Mouse (Mus musculus): Measurements from ENCODE around the gene Hipk1. TPM values are rescaled to one million over a fixed set of nuclear protein-coding genes. Genes with fewer than 3 reads are reported as not detected.
A peak's percentile ranks its signal among the peaks of the same experiment; 100 is the strongest.
"Not testable (repeated sequence)": the region's sequence is repeated elsewhere in the genome, so short reads cannot be mapped to it uniquely, and the experiment has no call there.

Gene Hipk1
- total RNA-seq (2015) = 141 and 146 TPM in 2 replicates
- total RNA-seq (2017) = 68.5 and 76.9 TPM in 2 replicates

DNA sequence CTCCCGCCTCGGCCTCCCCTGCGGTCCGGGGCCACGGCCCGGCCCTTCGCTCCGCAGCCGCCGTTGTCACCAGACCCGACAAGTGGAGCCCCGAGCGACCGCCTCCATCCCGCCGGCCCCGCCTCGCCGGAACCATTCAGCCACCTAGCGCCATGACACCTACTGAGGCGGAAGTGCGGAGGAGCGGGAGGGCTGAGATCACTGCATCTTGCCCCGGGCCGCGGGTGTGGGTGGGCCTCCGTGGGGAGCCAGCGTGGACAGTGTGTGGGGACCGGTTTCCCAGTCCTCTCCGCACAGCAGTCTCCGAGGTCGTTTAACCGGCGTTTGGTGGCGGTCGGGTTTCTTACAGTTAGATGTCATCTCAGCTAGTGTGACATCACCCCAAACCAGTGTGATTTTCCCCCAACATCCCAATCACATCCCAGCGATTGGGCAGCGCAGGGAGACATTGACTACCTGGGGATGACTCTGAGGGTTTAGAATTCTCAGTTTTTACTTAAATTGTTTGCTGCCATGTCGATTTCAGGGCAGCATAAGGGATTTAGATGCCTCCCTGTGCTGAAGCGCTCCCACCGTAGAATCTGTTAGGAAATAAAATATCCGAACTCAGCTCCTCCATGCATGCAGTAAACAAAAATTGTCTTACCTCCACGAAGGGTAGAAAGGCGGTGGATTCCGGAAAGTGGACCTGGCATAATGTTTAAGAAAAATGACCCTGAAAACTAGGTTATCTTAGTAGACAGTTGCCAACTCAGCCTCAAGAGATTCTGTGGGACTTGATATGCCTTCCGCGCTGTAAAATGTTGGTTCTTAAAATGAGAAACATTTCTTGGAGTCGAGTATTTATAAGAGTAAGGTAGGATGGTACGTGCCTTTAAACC is at the start of gene Hipk1:
Gene Hipk1 (minus strand): TSS at position 334 of the 881 bp plus-strand sequence.
- peak; percentile 89 for ATAC-seq (replicated peaks; ENCODE audit: poor library complexity)

DNA sequence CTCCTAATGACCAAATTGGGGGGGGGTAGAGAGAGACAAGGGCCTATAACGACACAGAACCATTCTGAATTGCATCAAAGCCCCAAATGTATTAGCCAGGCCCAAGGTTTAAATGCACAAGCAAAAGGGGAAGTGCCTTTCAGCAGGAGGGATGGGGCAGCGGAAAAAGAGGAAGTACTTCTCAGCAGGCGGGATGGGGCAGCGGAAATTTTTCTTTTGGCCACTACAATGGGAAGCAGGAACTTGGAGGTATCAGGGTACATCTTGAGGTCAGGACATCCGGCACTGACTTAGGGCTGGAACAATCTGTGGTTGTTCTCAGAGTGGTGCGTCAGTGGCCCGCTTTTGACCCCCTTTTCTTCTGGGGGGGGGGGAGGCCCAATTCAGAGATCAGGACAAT is 49.6 kb upstream of the Hipk1 start:
- ATAC-seq (replicated peaks; ENCODE audit: poor library complexity) = not testable (repeated sequence)

DNA sequence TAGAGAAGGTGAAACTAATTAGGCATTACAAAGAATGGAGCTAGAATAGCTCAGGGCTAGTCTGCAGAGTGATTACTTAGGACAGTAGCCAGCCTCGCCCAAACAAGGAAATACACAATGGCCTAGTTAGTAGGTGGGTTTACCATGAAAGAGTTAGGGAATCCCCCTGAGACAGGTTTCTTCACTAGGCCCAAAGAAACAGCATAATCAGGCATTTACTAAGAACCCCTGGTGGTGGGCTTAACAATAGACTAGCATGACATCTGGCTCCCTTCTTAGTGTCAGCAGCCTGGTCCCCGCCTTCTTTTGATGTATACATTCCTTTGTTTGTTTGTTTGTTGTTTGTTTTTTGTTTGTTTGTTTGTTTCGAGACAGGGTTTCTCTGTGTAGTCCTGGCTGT is 48.8 kb upstream of the Hipk1 start:
- ATAC-seq (replicated peaks; ENCODE audit: poor library complexity) = not testable (repeated sequence)

DNA sequence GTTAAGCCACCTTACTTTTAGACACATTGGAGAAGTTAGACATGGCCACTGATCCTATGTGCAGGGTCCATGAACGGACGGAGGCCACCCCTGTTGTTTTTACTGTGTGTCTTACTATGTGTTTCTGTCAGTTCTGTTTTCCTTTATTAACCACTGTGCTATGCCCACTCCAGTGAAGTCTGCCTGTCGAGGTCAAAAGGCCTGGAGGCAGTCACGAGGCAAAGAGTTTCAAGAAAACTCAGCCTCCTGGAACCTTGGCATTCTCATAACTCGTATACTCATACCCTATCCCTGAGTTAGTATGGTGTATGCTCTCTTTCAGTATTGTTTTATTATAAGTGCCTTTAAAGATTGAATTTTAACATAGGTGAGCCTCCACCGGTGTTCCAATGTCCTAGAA is 48.3 kb upstream of the Hipk1 start:
- no peak for ATAC-seq (replicated peaks; ENCODE audit: poor library complexity)

DNA sequence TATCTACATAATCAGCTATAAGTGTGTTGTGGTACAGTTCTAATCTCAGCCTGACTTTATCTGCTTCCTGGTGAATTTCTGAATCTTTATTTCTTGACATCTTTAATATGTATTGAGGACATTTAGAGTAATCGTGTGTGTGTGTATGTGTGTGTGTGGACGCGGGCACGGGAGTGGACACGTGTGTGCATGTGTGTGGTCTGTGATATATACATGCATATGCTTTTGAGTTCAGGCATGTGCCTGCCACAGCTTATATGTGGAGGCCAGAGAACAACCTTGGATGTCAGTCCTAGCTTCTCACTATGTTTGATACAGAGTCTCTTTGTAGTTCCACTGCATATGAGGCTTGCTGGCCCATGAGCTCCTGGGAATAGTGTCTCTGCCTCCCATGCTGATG is 45.1 kb upstream of the Hipk1 start:
- no peak for ATAC-seq (replicated peaks; ENCODE audit: poor library complexity)

DNA sequence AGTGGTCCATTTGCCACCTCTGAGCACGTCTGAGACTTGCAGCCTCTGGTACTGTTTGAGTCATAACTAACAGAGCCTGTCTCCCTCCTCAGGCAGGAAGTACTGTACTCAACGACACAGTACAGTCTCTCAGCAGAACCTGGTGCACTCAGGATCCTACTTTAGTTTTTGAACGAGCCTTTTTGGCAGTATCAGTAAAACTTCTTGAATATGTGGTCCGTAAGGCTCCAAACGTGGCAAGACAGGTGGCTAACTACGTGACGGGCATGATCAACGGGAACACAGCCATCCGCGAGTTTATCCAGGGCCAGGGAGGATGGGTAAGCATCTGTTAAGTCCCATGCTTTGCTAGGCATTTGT is 44.6 kb upstream of the Hipk1 start:
- no peak for ATAC-seq (replicated peaks; ENCODE audit: poor library complexity)

DNA sequence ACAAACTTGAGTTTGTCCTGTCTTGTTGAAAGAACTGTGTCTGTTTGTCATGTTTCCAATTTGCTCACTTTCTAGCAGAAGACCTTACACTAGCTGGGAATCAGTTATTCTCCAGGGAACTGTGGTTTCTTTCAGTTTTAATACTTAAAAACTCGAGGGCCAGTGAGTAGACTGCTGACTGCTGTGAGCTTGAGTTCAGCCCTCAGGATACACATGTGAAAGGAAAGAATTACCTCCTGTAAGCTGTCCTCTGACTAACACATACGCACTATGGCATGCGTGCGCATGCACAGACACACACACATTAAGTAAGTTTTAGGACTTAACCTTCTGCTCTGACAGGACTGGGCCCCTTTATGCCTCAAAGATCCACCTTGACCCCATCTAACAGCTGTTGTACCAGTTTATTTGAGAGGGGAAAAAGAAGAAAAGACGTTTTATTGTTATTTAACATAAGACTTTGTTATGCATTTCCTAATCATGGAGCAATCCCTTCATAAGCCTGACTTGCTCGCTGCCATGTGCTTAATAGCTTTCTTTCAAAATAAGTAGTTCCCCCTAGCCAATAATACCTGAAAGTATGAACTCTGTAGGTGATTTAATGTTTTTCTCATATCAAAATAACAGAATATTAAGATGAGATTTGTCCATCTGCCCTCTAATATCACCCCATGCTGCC is 44.0 kb upstream of the Hipk1 start:
- ATAC-seq (replicated peaks; ENCODE audit: poor library complexity) = no peak

DNA sequence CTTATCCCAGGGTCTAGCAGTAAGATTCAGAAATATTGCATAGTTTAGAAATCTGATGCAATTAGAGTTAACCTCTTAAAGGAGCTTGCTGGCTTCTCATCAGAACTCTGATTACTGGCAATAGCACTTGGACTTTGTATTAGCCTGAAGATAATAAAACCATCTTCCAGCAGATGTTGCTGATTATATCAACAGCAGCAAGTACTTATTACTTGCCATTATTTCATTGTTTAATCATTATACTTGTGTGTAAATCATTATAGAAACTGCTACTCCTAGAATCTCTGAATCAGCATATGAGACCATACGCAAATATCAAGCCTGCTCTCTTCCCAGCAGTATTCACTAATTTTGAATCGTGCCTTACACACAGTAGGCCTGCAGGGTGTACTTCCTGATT is 42.6 kb upstream of the Hipk1 start:
- ATAC-seq (replicated peaks; ENCODE audit: poor library complexity) = no peak

DNA sequence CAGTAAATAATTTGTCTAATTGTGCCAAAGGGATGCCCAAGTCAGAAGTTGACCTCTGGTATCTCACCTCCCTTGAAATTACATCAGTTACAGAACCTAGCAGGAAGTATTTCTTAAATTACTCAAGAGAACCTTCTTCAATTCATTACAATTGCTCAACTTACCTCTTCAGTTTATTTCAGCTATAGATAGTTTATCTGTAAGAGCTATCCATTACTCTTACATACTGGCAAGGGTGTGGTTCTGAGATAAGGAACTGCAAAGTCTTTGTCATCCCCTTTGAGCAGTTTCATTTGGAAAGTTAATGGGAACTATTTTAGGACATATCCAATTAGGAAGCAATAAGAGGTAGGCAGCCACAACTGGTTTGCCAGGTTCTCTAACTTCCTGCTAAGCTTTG is 41.1 kb upstream of the Hipk1 start, which contains the start of gene Bcl2l15:
Gene Bcl2l15 (plus strand): TSS at position 176 of the 400 bp plus-strand sequence.
- peak; percentile 79 for ATAC-seq (replicated peaks; ENCODE audit: poor library complexity)

DNA sequence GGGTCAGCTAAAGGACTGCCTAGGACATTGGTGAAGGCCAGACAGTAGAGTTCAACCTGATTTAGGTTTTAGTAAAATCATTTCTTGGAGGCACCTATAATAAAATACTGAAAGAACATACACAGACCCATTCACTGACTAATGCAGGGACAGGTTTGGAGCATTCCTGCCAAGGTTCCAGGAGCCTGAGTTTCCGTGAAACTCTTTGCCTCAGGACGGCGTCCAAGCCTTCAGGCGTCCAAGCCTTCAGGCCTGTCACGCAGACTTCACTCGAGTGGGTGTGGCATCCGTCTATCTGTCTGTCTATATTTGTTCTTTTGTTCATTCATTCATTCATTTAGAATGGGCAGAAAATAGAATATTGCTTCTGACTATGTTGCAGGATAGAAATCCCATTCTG is 39.8 kb upstream of the Hipk1 start:
- no peak for ATAC-seq (replicated peaks; ENCODE audit: poor library complexity)

DNA sequence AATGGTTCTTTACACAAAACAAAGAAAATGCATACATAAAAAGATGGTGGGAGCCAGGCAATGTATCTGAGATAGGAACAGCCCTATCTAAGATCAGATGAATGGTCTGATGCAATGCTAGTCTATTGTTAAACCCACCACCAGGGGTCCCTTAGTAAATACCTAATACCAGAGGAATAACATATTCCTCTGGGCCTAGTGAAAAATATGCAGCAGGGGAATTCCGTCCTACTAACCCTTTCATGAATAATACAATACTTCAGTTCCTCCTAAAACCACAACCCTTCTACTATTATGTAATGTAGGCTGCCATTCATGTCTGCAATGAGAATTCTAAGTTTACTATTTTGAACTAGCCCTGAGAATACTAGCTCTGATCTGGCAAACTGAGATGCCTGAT is 39.3 kb upstream of the Hipk1 start:
- peak; percentile 39; the same call in 1 of the 2 replicates for ATAC-seq (replicated peaks; ENCODE audit: poor library complexity)

DNA sequence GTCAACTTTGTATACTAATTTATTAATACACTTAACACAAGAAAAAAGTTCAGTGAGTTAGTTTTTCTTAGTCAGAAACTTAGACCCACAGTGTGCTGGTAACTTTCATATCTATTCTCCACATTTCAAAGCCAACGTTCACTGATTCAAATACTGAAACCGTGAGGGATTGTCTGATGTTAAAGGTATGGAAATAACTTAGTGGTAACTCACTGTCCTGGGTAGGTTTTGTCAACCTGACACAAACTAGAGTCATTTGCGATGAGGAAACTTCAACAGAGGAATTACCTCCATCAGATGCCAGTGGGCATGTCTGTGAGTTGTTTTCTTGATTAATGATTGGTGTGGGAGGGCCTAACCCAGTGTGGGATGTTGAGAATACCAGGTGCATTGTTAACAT is 37.7 kb upstream of the Hipk1 start:
- no peak for ATAC-seq (replicated peaks; ENCODE audit: poor library complexity)

DNA sequence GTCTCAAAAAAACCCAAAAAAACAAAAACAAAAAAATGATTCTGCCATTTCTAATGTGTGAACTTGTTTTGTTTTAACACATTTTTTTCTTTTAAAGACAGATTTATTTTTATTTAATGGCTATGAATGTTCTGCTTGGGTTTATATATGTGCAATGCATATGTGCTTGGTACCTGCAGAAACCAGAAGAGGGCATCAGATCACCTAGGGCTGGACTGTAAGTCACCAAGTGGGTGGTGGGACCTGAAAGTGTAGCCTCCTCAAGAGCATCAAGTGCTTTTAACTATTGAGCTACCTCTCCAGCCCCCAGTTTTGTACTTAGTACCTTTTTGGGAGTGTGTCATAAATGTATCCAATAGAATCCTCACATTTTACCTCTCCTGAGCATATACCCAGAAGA is 36.2 kb upstream of the Hipk1 start:
- peak; percentile 44; the same call in 1 of the 2 replicates for ATAC-seq (replicated peaks; ENCODE audit: poor library complexity)

DNA sequence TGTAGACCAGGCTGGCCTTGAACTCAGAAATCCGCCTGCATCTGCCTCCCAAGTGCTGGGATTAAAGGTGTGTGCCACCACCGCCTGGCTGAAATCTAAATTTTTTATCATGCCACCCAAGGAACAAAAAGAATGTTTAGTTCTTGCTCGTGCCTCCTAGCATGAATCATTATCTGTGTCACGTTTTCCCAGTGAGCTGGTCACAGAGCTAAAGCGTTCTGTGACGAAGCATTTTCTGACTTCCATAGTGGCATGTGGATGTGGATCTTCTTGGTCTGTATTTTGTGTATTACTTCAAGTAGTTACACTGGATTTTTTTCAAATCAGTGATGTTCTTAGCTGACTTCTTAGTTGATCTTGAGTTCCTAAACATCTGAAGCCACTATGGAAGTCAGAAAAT is 19.6 kb upstream of the Hipk1 start:
- ATAC-seq (replicated peaks; ENCODE audit: poor library complexity) = no peak

DNA sequence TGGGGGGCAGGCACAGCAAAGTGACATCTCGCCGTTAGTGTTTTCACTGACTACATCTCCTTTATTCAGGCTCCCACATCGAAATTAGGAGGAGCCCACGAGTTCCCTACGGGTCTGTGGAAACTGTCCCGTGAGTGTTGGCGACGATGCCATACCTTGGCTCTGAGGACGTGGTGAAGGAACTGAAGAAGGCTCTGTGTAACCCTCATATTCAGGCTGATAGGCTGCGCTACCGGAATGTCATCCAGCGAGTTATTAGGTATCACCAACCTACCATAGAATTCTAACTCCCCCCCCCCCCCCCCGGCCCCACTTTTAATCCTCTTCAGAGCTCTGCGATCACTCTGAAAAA is 18.4 kb upstream of the Hipk1 start:
- peak; percentile 34 for ATAC-seq (replicated peaks; ENCODE audit: poor library complexity)

DNA sequence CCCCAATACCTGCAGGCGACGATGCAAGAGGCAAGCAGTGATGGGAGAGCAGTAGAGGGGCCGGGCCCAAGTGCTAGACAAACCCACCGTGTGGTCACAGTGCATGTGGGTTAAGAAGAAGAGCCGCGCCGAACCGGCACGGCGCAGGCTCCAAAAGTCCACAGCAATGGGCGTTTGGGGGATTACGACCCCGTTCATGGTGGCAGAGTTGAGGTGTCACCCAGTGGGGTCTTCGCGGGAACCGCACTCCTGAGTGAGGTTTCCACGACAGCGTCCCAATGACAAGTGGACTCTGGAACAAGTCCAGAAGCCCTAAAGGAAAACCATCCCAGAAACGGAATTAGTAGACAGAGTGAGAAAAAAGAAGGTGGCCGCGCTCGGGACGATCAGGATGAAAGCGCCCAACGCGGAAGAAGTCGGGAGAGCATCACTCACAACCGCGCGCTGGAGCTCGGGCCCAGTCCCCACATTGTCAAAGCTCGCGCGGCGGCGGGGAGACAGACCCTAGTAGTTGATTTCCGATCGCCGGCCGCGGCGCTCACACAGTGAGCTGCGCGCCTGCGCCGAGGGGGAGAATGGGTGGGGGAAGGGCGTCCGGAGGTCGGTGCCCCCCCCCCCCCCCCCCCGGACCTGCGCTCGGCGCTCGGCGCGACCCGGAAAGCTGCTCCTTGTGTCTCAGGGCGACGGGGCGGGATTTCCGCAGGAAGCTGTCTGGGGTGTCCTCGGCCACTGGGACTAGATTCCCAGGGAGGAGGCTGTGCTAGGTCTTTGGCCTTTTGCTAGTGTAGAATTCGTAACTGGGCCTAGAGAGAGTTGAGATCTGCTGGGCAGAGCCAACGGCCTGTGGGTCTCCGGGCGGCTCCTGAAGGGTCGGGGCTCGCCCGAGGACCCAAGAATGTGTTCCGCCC is 17.8 kb upstream of the Hipk1 start, which contains the start of the genes Dclre1b, Ap4b1 and Gm43064:
Gene Dclre1b (minus strand): TSS at position 554 of the 908 bp plus-strand sequence.
Gene Ap4b1 (plus strand): TSS at position 630 of the 908 bp plus-strand sequence.
Gene Gm43064 (plus strand): TSS at position 683 of the 908 bp plus-strand sequence.
- peak; percentile 85 for ATAC-seq (replicated peaks; ENCODE audit: poor library complexity)

DNA sequence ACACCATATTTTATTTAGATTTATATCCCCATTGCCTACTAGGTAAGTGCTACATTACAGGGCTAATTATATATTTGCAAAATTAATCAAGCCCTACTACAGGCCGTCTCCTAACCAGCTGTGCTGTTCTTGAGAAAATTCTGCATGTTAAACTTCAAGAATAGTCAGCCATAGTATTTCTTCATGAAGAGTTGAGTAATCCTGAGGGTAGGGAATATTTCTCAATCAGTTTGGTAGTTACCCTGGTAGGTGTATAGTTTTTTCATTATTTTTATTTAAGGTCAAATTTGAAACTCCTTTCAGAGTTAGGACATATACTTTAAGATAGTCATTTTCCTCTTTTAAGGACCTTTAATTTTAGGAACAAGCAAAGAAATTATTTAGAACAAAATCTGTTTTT is 14.3 kb upstream of the Hipk1 start:
- no peak for ATAC-seq (replicated peaks; ENCODE audit: poor library complexity)

DNA sequence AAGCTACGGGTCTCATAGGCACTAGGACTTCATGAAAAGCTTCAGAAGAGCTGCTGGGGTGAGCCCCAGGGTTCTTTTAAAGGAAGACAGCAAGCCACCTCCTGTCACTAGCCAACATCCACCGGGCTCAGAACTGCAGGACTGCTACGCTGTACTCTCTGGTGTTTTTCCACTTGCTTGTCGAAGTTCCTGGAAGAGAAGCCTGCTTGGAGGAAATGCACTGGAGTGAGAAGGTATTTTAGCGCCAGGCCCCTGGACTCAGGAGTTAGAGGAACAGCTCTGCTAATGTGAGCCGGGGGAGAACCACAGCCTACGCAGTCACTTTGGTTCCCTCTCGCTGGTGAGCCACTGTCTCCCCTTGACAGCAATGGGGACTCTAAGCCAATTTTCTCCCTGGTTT is 11.5 kb upstream of the Hipk1 start:
- no peak for ATAC-seq (replicated peaks; ENCODE audit: poor library complexity)

DNA sequence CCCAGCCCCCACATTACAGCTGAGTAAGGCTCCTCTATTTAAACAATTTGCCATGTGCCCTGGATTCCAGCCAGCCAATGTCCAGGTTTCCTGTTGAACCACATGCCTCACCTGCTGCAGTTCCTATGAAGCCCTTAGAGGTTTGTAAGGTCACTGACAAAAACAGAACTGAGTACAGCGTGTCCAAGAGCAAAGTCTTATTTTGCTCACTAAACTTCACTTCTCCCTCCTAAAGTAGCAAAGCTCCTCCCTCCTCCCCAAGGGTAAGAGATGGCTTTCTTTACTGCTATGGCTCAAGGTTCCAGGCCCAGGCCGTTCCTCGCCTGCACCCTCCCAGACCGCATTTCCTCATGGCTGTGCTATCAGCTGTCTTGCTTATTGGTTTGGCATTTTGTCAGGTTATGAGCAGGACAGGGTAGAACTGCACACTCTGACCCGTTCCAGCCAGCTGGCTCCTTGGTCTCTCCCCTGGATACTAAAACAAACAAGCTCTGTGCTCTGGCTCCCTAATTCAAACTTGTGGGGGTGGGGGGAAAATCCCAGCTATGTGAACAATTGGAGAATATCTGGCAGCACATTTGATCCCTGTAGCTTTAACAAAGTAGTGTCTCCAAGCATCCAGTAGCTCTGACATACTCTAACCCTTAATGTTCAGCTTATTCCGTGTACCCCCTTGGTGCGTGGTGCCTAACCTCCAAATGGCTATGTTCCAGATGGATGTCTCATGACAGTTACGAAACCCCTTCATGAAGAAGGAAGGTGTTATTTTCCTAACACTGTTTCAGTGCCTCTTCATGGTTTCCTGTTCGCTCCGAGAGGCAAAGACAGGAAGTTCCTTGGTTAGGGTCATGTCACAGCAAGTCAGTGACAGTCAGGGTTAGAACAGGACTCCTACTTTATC is 10.5 kb upstream of the Hipk1 start:
- ATAC-seq (replicated peaks; ENCODE audit: poor library complexity) = peak; percentile 63

DNA sequence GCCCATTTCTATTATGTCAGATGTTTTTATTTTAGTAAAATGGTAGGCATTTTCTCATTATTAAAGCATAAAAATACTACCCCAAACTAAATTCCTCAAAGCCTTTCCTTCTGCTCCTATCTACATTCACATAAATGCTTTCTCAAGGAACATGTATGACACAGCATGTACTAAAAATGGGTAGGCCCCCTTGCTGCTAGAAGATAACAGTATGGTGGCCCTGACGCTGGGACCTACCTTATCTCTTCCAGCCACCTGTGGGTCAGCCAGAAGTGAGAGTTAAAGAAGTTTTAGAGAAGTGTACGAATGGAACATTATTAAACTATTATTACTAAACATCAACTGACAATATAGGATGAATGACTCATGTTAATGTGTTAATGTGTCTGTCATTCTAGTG is 8.1 kb upstream of the Hipk1 start:
- ATAC-seq (replicated peaks; ENCODE audit: poor library complexity) = peak; percentile 78
